Mouse (Mus musculus) urinary bladder, postnatal 14 days (tissue): ENCODE measurements around the gene Apba3.
"Not testable (repeated sequence)": the region's sequence is repeated elsewhere in the genome, so short reads cannot be mapped to it uniquely, and the experiment has no call there.

ENCODE experiments used
- DNase-seq: peaks from one replicate; pipeline ENCODE4 v3.0.0; 2021; ENCODE audit warnings: low spot score

Gene Apba3

GRCm38 (mm10) chr10:81266211-81267105, at the start of gene Apba3, which contains the start of gene Mrpl54:
Apba3 (plus strand) TSS chr10:81266960.
Mrpl54 (minus strand) TSS chr10:81266934.
- peak; percentile 97 for DNase-seq

DNA sequence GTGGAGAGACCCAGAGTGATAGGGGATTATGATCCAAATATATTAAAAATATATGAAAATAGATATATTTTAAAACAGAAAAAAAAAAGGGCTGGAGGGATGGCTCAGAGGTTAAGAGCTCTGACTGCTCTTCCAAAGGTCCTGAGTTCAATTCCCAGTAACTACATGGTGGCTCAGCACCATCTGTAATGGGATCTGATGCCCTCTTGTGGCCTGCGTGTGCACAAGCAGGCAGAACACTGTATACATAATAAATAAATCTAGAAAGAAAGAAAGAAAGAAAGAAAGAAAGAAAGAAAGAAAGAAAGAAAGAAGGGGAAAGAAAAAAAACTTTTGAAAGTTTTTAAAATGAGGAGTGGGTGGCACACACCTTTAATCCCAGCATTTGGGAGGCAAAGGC, 49.5 kb upstream of the Apba3 start:
- DNase-seq: not testable (repeated sequence)

DNA sequence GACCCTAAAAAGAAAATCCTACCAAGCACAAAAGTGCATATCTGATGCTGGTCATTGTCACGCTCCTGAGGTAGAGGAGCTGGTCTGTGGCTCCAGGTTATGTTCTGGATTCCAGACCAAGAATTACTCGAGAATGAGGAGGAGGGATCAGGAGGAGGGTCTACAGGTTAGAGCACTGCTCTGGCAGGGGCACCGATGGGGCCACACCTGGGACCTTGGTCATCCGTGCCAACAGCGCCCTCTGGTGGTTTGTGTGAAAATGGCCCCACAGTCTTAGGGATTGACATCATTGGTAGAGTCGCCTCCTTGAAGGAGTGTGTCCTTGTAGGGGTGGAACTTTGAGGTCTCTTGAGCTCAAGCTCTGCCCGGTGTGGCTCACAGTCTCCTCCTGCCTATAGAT, 48.8 kb upstream of the Apba3 start:
- peak; percentile 73 for DNase-seq

DNA sequence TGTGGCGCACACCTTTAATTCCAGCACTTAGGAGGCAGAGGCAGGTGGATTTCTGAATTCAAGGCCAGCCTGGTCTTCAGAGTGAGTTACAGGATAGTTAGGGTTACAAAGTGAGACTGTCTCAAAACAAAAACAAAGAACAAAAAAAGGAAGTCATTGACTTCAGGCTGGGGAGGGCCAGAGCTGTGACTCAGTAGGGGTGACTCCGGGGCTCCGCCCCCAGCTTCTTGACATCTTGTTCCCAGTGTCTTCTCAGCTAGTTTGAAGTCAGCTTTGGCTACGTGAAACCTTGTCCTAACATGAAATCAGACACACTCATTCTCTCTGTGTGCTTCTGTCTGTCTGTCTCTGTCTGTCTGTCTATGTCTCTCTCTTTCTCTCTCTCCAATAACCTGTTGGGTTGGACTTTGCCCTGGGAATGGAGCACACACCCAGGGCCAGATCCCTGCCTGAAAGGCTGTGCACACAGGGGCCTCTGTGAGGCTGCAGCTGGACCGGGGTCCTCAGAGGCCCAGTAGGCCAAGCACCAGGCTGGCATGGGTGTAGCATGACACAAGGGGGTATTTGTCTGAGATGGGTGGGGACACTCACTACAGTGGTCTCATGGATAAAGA, 45.3 kb upstream of the Apba3 start:
- no peak for DNase-seq

- not testable (repeated sequence) for DNase-seq
Measured at GRCm38 (mm10) chr10:81223731-81224130, 43.0 kb upstream of the Apba3 start.

GRCm38 (mm10) chr10:81229735-81230437, 36.9 kb upstream of the Apba3 start:
- DNase-seq: no peak

- no peak for DNase-seq
Measured at GRCm38 (mm10) chr10:81230438-81231332, 36.1 kb upstream of the Apba3 start, which contains the start of gene Atcay. Atcay (minus strand) TSS chr10:81230833.

DNA sequence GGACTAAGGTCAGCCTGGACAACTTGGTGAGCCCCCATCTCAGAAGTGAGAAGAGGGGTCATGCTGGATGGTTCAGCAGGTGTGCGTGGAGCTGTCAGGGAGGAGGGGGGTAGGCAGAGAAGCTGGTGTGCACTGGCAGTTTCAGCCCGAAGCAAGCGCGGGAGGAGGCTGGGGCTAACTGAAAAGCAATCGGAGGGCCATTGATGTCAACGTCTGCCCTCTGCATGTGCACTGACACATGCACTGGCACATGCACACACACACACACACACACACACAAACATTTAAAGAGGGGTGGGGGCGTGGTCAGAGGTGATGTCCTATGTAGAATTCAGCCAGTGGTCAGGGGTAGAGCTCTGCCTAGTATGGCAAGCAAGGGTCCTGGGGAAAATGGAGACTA, 35.3 kb upstream of the Apba3 start:
- no peak for DNase-seq

GRCm38 (mm10) chr10:81232580-81233225, 34.1 kb upstream of the Apba3 start, which contains the start of gene Zfr2:
Zfr2 (plus strand) TSS chr10:81233155.
- peak; percentile 97 for DNase-seq

- DNase-seq: no peak
Measured at GRCm38 (mm10) chr10:81233226-81233585, 33.6 kb upstream of the Apba3 start.

GRCm38 (mm10) chr10:81234206-81234605, 32.6 kb upstream of the Apba3 start:
- no peak for DNase-seq

DNA sequence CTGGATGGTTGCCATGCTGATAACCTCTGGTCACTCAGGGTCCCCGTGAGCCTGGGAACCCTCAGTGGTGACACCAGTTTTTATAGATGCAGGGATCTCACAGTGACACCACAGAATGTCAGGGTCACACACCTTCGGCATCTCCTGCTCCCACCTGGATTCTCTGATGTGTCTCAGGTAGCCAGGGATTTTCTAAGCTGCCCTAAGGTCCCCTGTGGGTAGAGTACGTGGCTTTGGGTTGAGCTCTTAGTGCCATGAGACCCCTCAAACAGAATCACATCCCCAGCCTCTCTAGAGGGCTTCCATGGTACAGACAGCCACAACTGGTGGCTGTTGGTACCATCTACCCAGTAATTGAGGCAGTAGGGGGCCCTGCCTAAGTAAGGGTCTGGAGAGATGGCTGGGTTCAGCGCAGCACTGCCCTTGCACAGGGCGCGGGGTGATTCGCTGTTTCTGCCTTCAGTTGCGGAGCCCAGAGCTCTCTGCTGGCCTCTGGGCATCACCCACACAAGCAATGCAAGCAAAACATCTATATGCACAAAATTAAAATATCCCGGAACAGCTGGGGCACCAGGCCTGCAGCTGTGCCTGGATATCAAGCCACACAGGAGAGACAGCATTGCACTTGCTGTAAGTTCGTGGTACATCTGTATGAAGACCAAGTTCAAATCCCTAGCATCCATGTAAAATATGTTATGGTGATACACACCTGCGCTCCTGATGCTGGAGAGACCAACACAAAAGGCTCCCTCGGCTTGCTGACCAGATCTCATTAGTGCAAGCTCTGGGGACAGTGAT, 30.1 kb upstream of the Apba3 start:
- no peak for DNase-seq

- no peak for DNase-seq
Measured at GRCm38 (mm10) chr10:81238618-81239017, 28.1 kb upstream of the Apba3 start.

DNA sequence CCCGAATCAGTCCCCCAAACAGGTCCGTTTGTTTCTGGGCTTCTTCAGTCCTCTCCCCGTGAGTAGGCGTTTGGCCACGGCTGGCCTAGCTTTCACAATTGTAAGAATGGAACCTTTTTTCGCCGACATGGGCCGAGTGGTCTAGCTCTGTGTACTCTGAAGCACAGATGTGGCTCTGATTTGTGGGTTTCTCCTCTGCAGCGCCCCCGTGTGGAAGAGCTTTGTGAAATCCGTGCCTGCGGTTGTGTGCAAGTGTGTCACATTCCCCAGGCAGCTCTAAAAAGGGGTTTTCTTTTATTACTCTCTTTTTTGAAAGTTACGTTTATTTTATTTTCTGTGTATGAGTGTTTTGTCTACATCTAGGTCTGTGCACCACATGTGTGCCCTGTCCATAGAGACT, 25.9 kb upstream of the Apba3 start:
- DNase-seq: peak; percentile 40

DNA sequence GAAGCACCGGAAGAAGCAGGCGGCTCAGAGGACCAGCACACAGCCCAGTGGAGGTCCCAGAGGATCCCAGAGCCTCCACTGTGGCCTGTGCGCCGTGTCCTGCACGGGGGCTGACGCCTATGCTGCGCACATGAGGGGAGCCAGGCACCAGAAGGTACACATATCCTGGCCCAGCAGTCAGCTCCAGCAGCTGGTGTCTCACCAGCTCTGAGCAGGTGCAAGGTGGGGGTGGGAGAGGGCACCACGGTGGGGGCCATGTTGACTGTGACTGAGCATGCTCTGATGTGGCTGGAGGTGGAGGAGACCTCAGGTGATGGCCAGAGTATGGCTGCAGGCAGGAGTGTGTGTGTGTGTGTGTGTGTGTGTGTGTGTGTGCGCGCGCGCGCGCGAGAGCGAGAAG, 24.7 kb upstream of the Apba3 start:
- no peak for DNase-seq

- DNase-seq: no peak
Measured at GRCm38 (mm10) chr10:81244146-81244545, 22.6 kb upstream of the Apba3 start.

- DNase-seq: peak; percentile 82
Measured at GRCm38 (mm10) chr10:81244595-81244994, 22.2 kb upstream of the Apba3 start.

- no peak for DNase-seq
Measured at GRCm38 (mm10) chr10:81245166-81245565, 21.6 kb upstream of the Apba3 start.

GRCm38 (mm10) chr10:81247804-81248203, 19.0 kb upstream of the Apba3 start:
- DNase-seq: no peak

DNA sequence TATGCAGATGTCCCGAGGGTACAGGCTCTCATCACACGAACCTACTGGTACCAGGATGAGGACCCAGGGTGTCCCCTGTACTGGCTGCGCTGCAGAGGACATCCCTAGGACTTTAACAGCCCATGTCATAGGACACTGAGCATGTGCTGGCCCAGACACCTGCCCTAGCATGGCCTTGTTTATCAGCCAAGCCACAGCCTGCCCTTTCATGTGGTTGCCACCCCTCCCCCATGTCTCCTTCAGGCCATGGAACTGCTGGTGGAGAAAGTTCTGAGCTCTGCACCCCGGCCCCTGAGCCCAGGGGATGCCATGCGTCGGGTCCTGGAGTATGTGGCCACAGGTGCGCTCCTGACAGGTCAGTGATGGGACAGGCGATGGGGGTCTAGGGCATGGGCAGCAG, 17.3 kb upstream of the Apba3 start:
- no peak for DNase-seq
